Mouse (Mus musculus) kidney, adult 2 months (tissue): ENCODE data around the gene Gm4869. TPM values are rescaled to one million over a fixed set of nuclear protein-coding genes. Genes with fewer than 3 reads are reported as not detected.
"Not testable (repeated sequence)": the region's sequence is repeated elsewhere in the genome, so short reads cannot be mapped to it uniquely, and the experiment has no call there.

Source experiments
- DNase-seq: peaks from one replicate; pipeline ENCODE4 v3.0.0; 2021
- H3K27ac ChIP-seq: fragments of 200-500 bp; 2 replicates; pipeline ENCODE4 v1.5.1; 2012; ENCODE audit warnings: low read depth, low read length, control low read depth, inconsistent platforms; ENCODE audit not compliant: insufficient read depth
- H3K27me3 ChIP-seq: fragments of 200-500 bp; replicated peaks from 2 replicates; pipeline ENCODE4 v1.6.1; 2012; ENCODE audit warnings: mild to moderate bottlenecking, moderate library complexity, low read length, inconsistent platforms; ENCODE audit not compliant: control insufficient read depth, insufficient read depth
- H3K36me3 ChIP-seq: fragments of 200-500 bp; 2 replicates; pipeline ENCODE4 v1.6.1; 2012; ENCODE audit warnings: mild to moderate bottlenecking, moderate library complexity, low read length, inconsistent platforms; ENCODE audit not compliant: control insufficient read depth, insufficient read depth
- H3K4me1 ChIP-seq: fragments of 200-500 bp; 2 replicates; pipeline ENCODE4 v1.6.1; 2011; ENCODE audit warnings: low read length; ENCODE audit not compliant: control insufficient read depth, insufficient read depth
- H3K4me3 ChIP-seq: fragments of 200-500 bp; 2 replicates; pipeline ENCODE4 v1.5.1; 2011; ENCODE audit warnings: mild to moderate bottlenecking, low read depth, low read length, control low read depth; ENCODE audit not compliant: insufficient read depth
- CTCF ChIP-seq: fragments of 200-500 bp; conservative IDR thresholded peaks from 2 replicates; pipeline ENCODE4 v1.5.1; 2011; ENCODE audit warnings: low read depth, mild to moderate bottlenecking, control low read depth, low read length, moderate library complexity, mixed read lengths; ENCODE audit not compliant: insufficient read depth, insufficient read length
- POLR2A ChIP-seq: fragments of 200-500 bp; IDR thresholded peaks from one replicate; pipeline ENCODE4 v1.6.1; 2011; ENCODE audit warnings: low read depth, low read length, control low read depth
- WGBS: fragments of 180-500 bp; shearing (Covaris S2); methylation state at CpG from one replicate; pipeline ENCODE4 v1.1.7; 2018; 5-methylcytosine and 5-hydroxymethylcytosine counted together
- polyA plus RNA-seq: library from polyadenylated mRNA; depleted of rRNA; stranded (reverse); fragments of >200 nt; gene quantifications from 2 replicates; pipeline ENCODE4 v1.2.3, GENCODE M21; 2012

Gene Gm4869
- polyA plus RNA-seq, 1 experiment = 0.03 TPM

DNA sequence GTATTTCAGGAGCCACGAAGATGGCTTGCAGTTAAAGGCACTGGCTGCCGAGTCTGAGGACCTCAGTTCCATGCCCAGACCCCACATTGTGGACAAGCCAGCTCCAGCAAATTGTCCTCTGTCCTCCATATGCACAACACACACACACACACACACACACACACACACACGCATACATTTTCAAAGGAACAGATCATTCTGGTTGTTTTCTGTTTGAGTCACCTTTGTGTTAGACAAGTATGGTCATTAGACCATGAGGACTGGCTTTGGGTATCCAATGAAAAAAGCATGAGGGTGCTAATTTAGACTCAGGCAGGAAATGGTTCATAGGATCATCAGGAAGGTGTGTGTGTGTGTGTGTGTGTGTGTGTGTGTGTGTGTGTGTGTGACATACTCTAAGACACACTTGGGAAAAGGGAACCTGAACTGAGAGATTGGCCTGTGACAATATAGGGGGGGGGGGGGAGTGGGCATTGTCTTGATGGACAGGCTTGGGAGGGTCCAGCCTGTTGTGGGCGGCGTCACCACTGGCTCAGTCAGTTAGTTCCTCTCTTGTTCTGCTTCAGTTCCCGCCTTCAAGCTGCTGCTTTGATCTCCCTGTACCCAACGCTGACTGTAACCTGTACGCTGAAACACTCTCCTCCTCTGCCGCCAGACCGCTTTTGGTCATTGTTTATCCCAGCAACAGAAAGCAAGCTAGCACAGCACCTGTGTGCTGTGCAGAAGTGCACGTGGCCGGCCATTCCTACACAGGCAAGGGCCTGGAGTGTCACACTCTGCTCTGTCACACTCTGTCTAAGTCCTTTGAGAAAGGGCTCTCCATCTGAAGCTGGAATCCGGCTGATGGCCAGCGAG is 56.8 kb downstream of the Gm4869 start:
- DNase-seq = peak; percentile 15
- Histone ChIP-seq H3K27ac (no peak overlapping the region), H3K36me3 (no peaks in the 10 kb centered on the region), H3K4me3 (no peak overlapping the region), H3K27me3 (no peaks in the 10 kb centered on the region), H3K4me1 (peaks cover 3% of the 10 kb centered on the region; the same call in 1 of the 2 replicates)
- TF ChIP-seq CTCF (no peak), POLR2A (no peak)
- 23% methylated on average over 14 of the region's 14 CpGs for WGBS

DNA sequence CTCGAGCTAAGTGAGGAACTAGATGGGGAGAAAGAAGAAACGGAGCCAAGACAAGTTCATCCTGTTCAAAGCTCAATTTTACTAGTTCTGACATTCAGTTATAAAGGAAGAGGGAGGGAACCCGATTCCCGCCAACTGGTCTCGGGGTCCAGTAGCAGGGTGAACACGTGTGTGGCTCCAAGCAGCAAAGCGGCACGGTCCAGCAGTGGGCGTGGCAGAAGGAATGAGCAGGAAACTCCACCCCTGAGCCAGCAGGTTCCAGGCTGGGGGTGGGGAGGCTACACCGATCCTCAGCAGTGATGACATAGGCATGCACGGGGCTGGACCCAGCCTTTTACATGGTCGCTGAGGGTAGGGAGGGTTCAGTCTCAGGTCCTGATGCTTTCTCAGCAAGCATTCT is 57.5 kb downstream of the Gm4869 start:
- H3K4me3 ChIP-seq = peak overlapping the region; percentile 29; the same call in 1 of the 2 replicates
- WGBS = under 1% methylated on average over 12 of the region's 12 CpGs

DNA sequence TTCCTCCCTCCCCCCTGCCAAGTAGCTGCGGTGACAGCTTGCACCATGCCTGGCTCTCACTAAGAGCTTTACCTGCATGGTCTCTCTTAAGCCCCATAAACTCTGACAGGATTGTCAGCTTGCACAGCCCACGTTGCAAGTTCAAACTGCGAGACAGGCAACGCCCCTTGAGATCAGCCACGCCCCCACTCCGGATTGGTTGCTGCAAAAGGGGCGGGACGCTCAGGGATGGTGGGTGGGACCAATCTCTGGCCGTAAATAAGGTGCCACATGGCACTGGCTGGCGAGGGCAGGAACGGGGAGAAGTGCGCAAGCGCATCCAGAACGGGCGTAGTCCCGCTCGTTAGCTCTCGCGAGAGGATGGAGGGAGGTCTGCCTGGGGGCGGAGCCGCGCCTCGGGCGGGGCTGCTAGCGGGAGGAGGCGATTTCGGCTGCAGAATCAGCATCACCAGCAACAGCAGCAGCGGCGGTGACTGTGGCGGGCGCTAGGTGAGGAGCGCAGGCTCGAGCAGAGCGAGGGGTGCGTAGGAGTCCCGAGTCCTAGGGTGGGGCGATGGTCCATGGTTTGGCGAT is 59.8 kb downstream of the Gm4869 start, which contains the start of gene Chst12:
TSS of gene Chst12 (plus strand) at position 343 of the 573 bp plus-strand sequence.
- no peak within 1 kb of the TSS for H3K27ac ChIP-seq
- peak within 1 kb of the TSS; percentile 51 for H3K4me3 ChIP-seq
- TF ChIP-seq POLR2A (no peak), CTCF (no peak)
- WGBS = under 1% methylated on average over 38 of the region's 38 CpGs
- H3K27me3 ChIP-seq = no peaks in the 10 kb centered on the region
- peak; percentile 99 for DNase-seq
- peaks cover 3% of the 10 kb centered on the region; the same call in 1 of the 2 replicates for H3K4me1 ChIP-seq
- H3K36me3 ChIP-seq = no peaks in the 10 kb centered on the region

More for the DNA sequence above, 57.5 kb downstream of the Gm4869 start:
- H3K27ac ChIP-seq, H3K4me1 ChIP-seq, H3K27me3 ChIP-seq, H3K36me3 ChIP-seq: not testable (repeated sequence)
- DNase-seq = peak; percentile 90

DNA sequence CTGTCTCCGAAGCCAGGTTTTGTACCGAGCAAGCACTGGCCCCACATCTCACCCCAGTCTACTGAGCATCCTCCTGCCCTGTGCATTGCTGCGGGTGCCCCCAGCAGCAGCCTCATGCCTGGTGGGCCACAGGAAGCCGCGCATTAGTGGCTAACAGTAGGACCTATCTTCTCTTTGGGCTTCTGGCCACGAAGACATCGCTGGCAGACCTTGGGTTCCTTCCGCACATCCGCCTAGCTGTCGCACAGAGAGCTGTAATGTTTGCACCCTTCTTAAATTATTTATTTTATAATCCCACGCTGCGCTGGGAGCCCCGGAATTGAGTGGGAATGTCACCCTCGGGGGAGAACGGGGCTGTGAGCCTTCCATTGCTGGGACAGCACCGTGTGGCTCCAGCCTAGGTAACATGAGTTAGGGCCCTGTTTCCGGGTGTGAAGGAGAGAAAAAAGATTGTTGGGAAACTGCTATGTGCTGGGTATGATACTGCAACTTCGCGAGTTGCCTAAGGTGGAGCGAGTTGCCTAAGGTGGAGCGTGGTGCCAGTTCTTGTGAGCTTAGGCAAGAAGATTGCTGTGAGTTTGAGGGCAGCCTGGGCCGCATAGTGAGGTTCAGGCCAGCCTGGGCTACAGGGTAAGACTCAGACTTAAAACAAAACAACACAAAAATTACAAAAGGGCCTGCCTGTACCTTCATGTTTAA is 60.8 kb downstream of the Gm4869 start:
- no peak for DNase-seq
- WGBS = 37% methylated on average over 22 of the region's 22 CpGs
- H3K36me3 ChIP-seq = no peaks in the 10 kb centered on the region
- no peaks in the 10 kb centered on the region for H3K27me3 ChIP-seq
- TF ChIP-seq POLR2A (no peak), CTCF (no peak)
- peak overlapping the region; percentile 51 for H3K4me3 ChIP-seq
- H3K27ac ChIP-seq = no peak overlapping the region
- H3K4me1 ChIP-seq = peaks cover 3% of the 10 kb centered on the region; the same call in 1 of the 2 replicates

DNA sequence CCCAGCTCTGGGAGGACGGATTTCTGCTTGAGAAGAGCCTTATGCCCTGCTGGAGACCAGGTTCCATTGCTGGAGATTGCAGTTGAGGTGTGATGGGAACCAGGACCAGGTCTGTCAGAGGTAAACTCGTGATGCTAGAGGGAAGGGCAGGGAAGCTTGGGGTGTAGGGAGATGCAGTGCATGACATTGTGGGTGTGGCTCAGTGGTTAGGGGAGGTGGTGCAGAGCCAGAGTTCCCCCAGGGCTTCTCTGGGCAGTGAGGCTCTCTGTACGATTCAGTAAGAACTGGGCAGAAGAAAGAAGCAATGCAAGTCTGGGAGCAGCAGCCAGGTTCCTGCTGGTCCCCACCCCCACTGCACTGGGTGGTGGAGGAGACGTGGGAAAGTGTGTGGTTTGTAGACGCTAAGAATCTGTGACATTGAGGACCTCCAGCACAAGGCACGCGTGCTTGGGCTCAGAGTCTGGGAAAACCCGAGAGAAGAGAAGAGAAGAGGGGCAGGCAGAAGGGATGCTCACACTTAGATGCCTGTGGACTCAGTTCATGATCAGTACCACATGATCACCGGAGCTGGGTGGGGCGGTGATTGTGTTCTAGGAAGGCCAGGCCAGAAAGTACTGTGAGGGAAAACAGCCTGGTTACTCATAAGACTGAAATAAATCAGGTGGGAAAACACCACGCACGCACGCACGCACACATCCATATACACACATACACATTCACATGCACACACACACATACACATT is 62.2 kb downstream of the Gm4869 start:
- H3K27ac ChIP-seq = no peak overlapping the region
- WGBS = 75% methylated on average over 14 of the region's 14 CpGs
- no peak for DNase-seq
- peaks cover 3% of the 10 kb centered on the region; the same call in 1 of the 2 replicates for H3K4me1 ChIP-seq
- no peak for TF ChIP-seq POLR2A
- TF ChIP-seq CTCF = no peak
- no peaks in the 10 kb centered on the region for H3K36me3 ChIP-seq
- H3K4me3 ChIP-seq = no peak overlapping the region
- no peaks in the 10 kb centered on the region for H3K27me3 ChIP-seq

DNA sequence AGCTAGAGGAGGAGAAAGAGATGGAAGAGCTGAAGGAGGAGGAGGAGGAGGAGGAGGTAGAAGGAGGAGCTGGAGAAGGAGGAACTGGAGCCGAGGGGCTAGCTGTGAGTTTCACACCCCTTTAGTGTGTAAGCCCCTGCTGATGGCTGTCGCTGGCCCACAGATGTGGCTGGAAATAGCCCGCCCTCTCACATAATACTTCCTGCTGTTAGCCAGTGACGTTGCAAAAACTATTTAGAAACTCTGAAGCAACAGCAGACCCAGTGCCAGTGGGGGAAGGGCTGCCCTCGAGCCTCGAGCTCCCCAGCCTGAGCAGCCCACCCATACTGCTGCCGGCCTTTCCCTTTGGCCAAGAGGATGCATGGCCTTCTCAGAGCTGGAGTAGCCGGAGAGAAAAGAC is 63.2 kb downstream of the Gm4869 start:
- no peak for TF ChIP-seq CTCF
- no peaks in the 10 kb centered on the region for H3K27me3 ChIP-seq
- DNase-seq = peak; percentile 12
- H3K36me3 ChIP-seq = no peaks in the 10 kb centered on the region
- H3K4me1 ChIP-seq = no peaks in the 10 kb centered on the region
- no peak overlapping the region for H3K4me3 ChIP-seq
- no peak overlapping the region for H3K27ac ChIP-seq
- 56% methylated on average over 8 of the region's 8 CpGs for WGBS
